Mouse (Mus musculus) cerebellum, adult 2 months (tissue): ENCODE data around the gene Caln1. TPM values are rescaled to one million over a fixed set of nuclear protein-coding genes. Genes with fewer than 3 reads are reported as not detected.
A peak's percentile ranks its signal among the peaks of the same experiment; 100 is the strongest.

ENCODE experiments used
- DNase-seq, 2 experiments: peaks; one replicate each; pipeline ENCODE4 v3.0.0; 2021
- H3K27ac ChIP-seq: fragments of 200-500 bp; 2 replicates; pipeline ENCODE4 v1.5.1; 2012; ENCODE audit warnings: low read length, control low read depth, inconsistent platforms; ENCODE audit not compliant: insufficient read depth
- H3K27me3 ChIP-seq: fragments of 200-500 bp; 2 replicates; pipeline ENCODE4 v1.6.1; 2012; ENCODE audit warnings: inconsistent platforms, mild to moderate bottlenecking, low read length, moderate library complexity; ENCODE audit not compliant: control insufficient read depth, insufficient read depth
- H3K4me1 ChIP-seq: fragments of 200-500 bp; 2 replicates; pipeline ENCODE4 v1.6.1; 2011; ENCODE audit warnings: low read length; ENCODE audit not compliant: control insufficient read depth, insufficient read depth
- H3K4me3 ChIP-seq: fragments of 200-500 bp; replicated peaks from 2 replicates; pipeline ENCODE3; 2011; ENCODE audit warnings: mild to moderate bottlenecking, low read depth, low read length, control low read depth; ENCODE audit not compliant: insufficient read depth
- CTCF ChIP-seq: fragments of 200-500 bp; IDR thresholded peaks from 2 replicates; pipeline ENCODE4 v1.5.1; 2011; ENCODE audit warnings: low read depth, mild to moderate bottlenecking, control low read depth, low read length, moderate library complexity, borderline replicate concordance; ENCODE audit not compliant: insufficient read depth
- POLR2A ChIP-seq: fragments of 200-500 bp; IDR thresholded peaks from 2 replicates; pipeline ENCODE4 v1.6.1; 2011; ENCODE audit warnings: low read length, control low read depth, borderline replicate concordance; ENCODE audit not compliant: insufficient read depth
- whole genome bisulfite sequencing: fragments of 180-500 bp; shearing (Covaris S2); methylation state at CpG from one replicate; pipeline ENCODE4 v1.1.7; 2018; 5-methylcytosine and 5-hydroxymethylcytosine counted together
- polyA plus RNA-seq: library from polyadenylated mRNA; depleted of rRNA; stranded (reverse); fragments of >200 nt; gene quantifications from 2 replicates; pipeline ENCODE4 v1.2.3, GENCODE M21; 2012

The Caln1 gene
- polyA plus RNA-seq, 1 experiment = 123 TPM

DNA sequence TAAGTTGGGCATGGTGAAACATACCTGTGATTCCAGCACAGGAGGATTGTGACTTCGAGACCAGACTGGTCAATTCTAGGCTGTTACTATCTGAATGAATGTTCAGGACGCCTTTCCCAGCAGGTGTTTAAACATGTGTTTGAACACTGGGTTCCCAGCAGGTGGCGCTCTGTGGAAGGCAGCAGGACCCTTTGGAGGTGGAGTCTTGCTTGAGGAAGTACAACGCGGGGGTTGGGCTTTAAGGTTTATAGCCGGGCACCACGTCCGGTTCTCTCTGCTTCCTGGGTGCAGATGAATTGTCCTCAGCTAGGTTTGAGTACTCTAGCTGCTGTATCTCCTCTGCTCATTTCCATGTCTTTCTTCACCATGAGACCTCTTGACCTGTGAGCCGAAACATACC, 349.1 kb downstream of the Caln1 start:
- Histone ChIP-seq H3K4me3 (no peak overlapping the region), H3K27me3 (no peaks in the 10 kb centered on the region), H3K4me1 (peaks cover 10% of the 10 kb centered on the region; the same call in 1 of the 2 replicates), H3K27ac (no peak overlapping the region)
- no peak for DNase-seq
- no peak for TF ChIP-seq POLR2A
- TF ChIP-seq CTCF = peak; percentile 31; the same call in 1 of the 2 replicates
- WGBS = 79% methylated on average over 9 of the region's 9 CpGs

DNA sequence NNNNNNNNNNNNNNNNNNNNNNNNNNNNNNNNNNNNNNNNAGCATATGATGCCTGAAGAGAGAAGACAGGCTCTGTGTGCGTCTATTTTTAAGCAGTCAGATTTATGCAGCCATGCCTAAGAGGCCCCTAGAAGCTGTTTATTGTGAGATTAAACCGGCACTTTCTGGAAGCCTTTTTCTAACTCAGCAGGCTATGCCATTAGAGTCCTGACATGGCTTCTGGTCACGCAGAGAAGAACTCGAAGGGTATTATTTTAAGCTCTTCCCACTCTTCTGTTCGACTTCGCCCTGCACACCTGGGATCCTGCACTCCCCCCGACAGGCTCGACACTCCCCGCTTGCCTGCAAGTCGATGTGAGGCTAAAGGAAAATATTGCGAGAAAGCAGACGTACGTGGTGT, 372.9 kb downstream of the Caln1 start:
- WGBS = 14% methylated on average over 13 of the region's 13 CpGs
- no peak overlapping the region for H3K4me3 ChIP-seq
- H3K27me3 ChIP-seq = no peaks in the 10 kb centered on the region
- TF ChIP-seq CTCF (no peak), POLR2A (no peak)
- H3K27ac ChIP-seq = peak overlapping the region; percentile 15; the same call in 1 of the 2 replicates
- peak in 1 of 2 experiments; percentile 59 for DNase-seq
- H3K4me1 ChIP-seq = peaks cover 14% of the 10 kb centered on the region; the same call in 1 of the 2 replicates

GRCm38 (mm10) chr5:130757517-130757916, 388.3 kb downstream of the Caln1 start:
- DNase-seq = no peak
- Histone ChIP-seq H3K27me3 (no peaks in the 10 kb centered on the region), H3K27ac (no peak overlapping the region), H3K4me3 (no peak overlapping the region), H3K4me1 (no peaks in the 10 kb centered on the region; the same call in 1 of the 2 replicates)
- TF ChIP-seq CTCF (peak; percentile 11; the same call in 1 of the 2 replicates), POLR2A (no peak)
- 97% methylated on average over 3 of the region's 3 CpGs for WGBS

- Histone ChIP-seq H3K4me1 (peaks cover 22% of the 10 kb centered on the region), H3K4me3 (no peak overlapping the region), H3K27ac (peak overlapping the region; percentile 53), H3K27me3 (no peaks in the 10 kb centered on the region)
- WGBS = 4% methylated on average over 6 of the region's 6 CpGs
- peak; percentile 81 to 89 for DNase-seq
- TF ChIP-seq CTCF (no peak), POLR2A (no peak)
Observed at GRCm38 (mm10) chr5:130765784-130766183, 396.5 kb downstream of the Caln1 start.

DNA sequence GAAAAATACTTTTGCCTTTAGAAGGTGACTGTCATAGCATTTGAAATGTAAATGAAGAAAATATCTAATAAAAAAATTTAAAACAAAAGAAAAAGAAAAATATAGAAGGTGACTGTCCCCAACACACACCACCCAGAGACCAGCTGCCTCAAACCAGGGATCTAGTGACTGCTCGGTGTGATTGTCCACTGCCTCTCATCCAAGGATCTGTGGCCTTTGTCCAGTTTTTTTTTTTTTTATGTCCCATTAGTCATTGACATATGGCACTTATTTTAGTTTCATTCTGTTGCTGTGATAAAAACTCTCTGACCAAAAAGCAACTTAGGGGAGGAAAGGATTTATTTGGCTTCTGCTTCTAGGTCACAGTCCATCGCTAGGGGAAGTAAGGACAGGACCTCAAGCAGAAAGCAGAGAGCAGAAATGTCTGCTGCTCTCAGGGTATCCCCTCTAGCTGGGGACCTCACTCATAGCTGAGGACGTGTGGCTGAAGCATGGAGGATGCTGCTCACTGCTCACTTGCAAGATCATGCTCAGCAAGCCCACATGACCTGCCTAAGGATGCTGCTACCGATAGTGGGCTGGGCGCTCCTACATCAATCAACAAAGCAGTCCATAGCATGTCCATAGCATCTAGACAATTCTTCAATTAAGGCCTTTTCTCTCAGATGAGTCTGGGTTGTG, 401.9 kb downstream of the Caln1 start:
- DNase-seq = peak; percentile 54 to 85
- H3K4me3 ChIP-seq = no peak overlapping the region
- H3K4me1 ChIP-seq = peaks cover 36% of the 10 kb centered on the region
- no peaks in the 10 kb centered on the region for H3K27me3 ChIP-seq
- TF ChIP-seq CTCF = 0 out of 2 replicates have a peak, but pooled peaks have one; percentile 1
- no peak for TF ChIP-seq POLR2A
- WGBS = 25% methylated on average over 5 of the region's 5 CpGs
- peak overlapping the region; percentile 77 for H3K27ac ChIP-seq

- DNase-seq = no peak
- peaks cover 39% of the 10 kb centered on the region for H3K4me1 ChIP-seq
- 79% methylated on average over 6 of the region's 6 CpGs for WGBS
- no peak overlapping the region for H3K4me3 ChIP-seq
- TF ChIP-seq POLR2A (no peak), CTCF (no peak)
- H3K27me3 ChIP-seq = no peaks in the 10 kb centered on the region
- peak overlapping the region; percentile 91 for H3K27ac ChIP-seq
Observed at GRCm38 (mm10) chr5:130772491-130772890, 403.2 kb downstream of the Caln1 start.

DNA sequence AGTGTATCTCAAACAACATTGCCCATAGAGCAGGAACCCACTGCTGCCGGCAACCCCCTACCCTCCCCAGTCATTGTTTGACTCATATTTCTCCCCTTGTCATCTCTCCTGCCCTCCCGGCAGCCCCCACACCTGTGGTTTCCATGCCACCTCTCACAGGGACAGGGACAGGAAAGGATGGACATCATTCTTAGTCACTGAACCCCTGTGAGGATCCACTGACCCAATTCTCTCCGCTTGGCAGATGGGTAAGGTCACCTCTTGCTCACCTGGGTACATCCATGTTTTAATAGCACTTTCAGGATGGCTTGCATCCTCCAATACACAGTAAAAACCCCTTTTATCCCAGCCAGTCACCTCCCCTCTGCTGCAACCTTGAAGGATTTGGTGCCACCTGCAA, 405.7 kb downstream of the Caln1 start:
- Histone ChIP-seq H3K27me3 (no peaks in the 10 kb centered on the region), H3K4me3 (no peak overlapping the region), H3K4me1 (peaks cover 35% of the 10 kb centered on the region), H3K27ac (no peak overlapping the region)
- DNase-seq = peak in 1 of 2 experiments; percentile 54
- TF ChIP-seq CTCF (no peak), POLR2A (no peak)
- 59% methylated on average over 3 of the region's 3 CpGs for WGBS

GRCm38 (mm10) chr5:130792755-130793452, 423.6 kb downstream of the Caln1 start:
- H3K27ac ChIP-seq = peak overlapping the region; percentile 74; the same call in 1 of the 2 replicates
- DNase-seq = peak; percentile 50 to 84
- H3K27me3 ChIP-seq = no peaks in the 10 kb centered on the region
- no peak overlapping the region for H3K4me3 ChIP-seq
- H3K4me1 ChIP-seq = peaks cover 16% of the 10 kb centered on the region; the same call in 1 of the 2 replicates
- WGBS = 5% methylated on average over 3 of the region's 3 CpGs
- TF ChIP-seq POLR2A (no peak), CTCF (no peak)
